Mouse (Mus musculus) right cerebral cortex, postnatal 10 days (tissue): ENCODE results near the gene Krtdap.
"Not testable (repeated sequence)": the region's sequence is repeated elsewhere in the genome, so short reads cannot be mapped to it uniquely, and the experiment has no call there.

Source experiments
- DNase-seq, 2 experiments: peaks; one replicate each; pipeline ENCODE4 v3.0.0; 2021; ENCODE audit warnings: low spot score in 2 of 2

The Krtdap gene

DNA sequence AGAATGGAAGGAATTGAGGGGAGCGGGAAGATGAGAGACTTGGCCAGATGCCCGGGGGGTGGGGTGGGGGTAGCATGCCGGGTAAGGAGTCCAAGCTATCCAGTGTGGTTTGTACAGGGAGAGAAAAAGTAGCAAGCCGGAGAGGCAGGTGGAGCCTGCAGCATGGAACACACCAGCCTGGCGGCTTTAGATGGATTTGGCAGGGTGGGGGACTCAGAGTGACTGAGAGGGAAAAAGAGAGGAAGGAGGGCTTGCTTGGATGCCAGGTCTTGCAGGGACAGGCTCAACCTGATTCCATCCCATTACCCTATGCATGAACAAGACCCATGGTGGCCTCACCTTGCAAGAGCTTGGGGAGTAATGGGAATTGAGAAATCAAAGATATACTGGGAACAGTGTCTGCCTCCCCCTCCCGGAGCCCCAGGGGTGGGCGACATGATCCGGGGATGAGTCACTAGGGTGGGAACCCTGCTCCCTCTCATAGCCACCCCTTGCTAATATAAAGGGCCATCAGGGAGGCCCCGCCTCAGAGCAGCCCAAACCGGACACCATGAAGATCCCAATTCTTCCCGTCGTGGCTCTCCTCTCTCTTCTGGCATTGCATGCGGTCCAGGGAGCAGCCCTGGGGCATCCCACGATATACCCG, at the start of gene Krtdap:
Gene Krtdap, plus strand, starts transcription at position 520 of the 646 bp plus-strand sequence.
- DNase-seq: no peak

DNA sequence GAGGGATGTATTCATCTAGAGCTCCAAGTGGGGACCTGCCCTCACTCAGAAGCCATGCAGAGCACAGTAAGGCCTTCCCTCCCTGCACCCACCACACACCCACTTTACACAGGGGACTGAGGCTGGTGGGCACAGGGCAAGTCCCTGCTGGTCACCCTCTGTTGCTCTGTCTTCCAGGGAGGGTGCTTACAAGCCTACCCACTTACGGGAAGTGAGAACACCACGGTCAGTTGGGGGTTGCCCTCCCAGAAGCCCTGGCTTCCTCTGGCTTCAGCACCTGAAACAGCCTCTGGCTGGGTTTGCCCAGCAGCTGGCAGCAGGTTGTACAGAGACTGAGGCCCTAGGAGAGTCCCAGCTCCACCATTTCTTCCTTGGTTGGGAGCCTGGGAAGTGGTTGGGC, 45.1 kb upstream of the Krtdap start:
- DNase-seq: not testable (repeated sequence)

DNA sequence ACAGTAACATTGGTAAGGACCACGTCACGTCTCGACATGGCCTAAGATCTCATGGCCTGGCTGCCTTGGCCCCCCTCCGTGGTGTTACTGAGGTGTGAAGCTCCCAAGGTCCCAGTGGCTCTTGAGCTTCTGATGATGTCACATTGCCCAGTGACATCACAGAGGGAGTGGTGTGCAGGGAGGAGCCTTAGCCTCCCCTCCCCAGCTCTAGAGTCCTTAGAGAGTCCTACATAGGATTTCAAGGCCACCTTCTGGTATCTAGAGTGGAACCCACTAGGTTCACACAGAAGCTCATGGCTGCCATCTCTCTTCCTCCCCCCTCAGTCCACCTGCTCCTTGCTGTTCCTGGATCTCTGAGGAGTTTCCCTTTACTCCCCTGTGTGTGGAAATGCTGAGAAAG, 44.1 kb upstream of the Krtdap start, which contains the start of gene Gapdhs:
Gene Gapdhs, minus strand, starts transcription at position 65 of the 400 bp plus-strand sequence.
- DNase-seq: not testable (repeated sequence)

DNA sequence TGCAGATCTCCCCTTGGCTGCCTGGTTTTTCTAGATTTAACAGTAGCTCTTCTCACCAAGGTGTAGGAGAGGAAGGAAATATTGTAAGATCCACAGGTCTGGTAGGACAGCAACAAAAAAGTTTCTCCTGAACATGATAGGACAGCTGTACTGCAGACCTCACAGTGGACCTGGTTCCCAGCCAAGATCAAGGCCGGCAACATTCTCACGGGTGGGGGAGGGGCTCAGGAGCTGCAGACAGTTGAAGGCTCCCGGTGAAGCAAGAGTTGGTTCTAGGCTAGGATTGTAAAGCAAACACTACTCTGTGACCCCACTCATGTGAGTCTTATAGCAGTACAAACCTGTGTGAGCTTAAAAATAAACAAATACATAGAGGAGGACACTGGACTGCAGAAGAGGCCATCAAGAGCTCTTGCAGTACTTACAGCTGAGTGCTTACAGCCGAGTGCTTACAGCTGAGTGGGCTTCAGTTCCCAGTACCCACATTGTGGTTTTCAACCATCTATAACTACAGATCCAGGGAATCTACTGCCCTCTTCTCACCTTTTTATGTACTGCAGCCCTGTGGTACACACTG, 43.6 kb upstream of the Krtdap start:
- DNase-seq: no peak

DNA sequence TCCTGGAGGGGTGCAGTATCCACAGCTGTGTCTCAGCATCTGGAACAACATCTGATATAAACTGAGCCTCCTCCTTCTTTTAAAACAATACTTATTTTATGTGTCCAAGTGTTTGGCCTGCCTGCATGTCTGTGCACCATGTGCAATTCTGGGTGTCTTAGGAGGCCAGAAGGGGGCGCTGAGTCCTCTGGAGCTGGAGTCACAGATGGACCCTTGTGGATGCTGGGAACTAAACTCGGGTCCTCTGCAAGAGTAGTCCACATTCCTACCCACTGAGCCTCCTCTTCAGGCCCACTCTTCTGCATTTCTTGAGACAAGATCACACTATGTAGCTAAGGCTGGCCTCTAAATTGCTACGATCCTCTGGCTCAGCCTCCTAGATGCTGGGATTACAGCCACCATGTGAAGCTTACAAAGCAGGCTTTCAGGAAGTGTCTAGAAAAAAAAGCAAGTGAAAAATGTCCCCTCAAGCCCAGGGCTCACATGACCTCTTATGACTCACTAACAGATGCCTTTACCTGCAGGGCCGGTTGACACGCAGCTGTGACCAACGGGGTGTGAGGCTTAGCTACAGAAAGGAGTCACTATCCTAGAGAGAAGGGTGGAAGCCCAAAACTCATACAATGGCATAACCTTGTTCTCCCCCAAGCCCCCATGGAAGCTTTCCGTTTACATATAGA, 40.0 kb upstream of the Krtdap start:
- DNase-seq: no peak

DNA sequence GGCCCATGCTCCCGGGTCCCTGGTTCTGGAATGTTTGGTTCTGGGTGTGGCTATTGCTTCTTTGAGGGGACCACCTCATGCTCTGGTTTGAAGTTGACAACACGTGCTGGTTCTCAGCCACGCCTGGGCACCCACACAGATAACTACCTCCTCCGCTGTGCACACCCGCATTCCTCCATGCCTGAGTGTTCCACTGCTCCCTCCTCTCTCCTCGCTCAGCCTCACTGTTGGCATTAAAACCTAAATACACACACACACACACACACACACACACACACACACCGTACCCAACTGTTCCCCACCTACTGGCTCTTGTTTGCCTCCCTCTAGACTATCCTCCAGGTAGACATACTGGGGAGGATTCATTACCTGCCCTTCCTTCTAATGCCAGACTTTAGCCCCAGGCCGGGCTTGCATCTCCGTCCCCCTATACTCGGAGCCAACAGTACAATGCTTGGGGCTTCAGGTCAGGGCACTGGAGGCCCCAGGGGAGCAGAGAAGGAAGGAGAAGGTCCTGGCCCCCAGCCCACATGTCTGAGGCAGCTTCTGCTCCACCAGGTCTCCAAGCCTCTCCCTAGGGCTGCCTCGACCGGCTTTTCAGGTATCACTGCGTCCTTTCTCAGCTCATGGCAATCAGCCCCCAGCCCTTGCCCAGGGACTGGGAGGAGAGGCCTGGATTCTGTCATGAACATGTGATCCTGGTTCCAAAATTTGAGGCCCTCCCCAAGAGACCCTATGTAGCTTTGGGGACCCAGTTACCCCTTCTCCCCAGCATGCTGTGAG, 37.7 kb upstream of the Krtdap start:
- DNase-seq: no peak

DNA sequence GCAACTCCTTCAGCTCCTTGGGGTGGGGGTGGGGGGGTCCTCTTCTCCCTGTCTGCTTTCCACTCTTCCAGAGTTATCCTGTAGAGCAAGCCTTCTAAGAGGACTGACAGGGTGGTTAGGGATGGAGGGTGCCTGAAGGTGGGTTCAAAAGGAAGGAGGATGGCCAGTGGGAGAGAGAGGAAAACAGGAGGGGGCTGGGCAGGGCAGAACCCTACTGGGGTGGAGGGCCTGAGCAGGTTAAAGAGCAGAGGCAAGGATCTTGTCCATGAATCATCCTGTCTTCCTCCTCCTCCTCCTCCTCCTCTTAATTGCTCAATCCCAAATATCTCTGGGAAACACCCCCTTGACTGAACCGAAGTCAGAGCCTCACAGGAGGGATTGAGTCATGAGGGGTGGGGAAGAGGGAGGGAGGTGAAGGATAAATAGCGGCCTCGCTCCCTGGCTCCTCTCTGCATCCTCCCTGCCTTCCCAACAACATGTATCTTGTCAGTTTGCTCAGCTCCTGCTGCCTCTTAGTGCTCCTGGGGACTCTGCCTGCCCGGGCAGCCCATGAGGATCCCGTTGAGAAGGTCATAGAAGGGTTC, 36.5 kb upstream of the Krtdap start, which contains the start of gene Sbsn:
Gene Sbsn, plus strand, starts transcription at position 386 of the 584 bp plus-strand sequence.
- DNase-seq: no peak

DNA sequence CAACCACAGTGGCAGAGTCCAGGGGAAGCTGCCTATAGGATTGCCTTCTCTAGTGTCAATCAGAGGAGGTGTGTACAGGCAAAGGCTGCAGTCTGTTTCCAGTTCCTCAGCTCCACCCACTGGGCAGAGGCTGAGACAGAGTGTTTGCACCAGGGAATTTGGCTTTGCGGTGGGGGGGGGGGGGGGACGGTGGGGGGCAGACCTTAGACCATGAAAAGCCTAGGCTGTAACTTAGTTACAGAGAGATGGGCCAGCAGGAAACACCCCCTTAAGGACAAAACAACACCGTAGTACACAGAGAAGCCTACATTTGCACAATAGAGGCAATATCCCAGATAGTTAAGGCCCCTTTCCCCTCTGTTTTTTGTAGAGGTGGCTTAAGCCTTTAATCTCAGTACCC, 30.7 kb upstream of the Krtdap start:
- no peak for DNase-seq

DNA sequence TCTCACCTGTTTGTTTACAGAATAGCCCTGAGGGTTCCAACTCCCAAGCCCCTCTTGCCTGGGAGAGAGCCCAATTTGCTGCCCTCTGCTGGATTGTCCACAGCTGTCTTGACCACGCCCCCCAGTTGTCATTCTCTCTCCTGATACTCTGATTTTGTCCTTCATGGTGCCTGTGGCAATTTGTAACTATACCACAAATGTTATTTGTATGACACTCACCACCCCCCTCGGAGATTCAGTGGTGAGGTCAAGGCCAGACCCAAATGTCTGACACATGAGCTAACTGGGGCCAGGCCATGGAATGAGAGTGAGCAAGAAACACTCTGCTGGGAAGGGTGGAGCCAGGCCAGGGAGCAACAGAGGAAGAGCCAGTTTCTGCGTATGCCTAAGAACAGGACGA, 28.8 kb upstream of the Krtdap start:
- DNase-seq: no peak

DNA sequence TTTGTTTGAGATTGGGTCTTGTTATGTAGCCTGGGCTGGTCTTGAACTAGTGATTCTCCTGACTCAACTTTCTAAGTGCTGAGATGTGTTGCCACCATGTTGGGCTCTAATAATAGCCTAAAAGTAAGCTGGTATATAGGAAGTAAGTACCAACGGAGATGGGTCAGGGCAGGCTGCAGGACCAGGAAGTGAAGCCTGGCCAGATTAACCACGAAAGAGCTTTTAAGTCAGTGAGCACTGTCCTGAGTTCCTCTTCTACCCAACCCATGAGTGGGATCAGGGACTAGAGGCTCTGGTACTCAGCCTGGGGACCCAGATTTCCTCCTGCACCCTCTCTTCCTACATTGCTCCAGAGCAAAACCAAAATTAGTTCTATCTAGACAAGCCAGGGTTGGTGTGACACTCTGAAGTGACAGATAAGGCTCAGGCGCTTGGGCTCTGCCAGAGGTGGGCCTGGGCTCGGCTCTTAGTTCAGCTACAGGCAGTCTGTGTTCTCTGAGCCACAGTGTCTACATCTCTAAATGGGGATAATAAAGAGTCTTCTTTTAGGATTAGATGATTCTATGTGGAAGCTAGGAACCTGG, 25.8 kb upstream of the Krtdap start:
- DNase-seq: no peak

DNA sequence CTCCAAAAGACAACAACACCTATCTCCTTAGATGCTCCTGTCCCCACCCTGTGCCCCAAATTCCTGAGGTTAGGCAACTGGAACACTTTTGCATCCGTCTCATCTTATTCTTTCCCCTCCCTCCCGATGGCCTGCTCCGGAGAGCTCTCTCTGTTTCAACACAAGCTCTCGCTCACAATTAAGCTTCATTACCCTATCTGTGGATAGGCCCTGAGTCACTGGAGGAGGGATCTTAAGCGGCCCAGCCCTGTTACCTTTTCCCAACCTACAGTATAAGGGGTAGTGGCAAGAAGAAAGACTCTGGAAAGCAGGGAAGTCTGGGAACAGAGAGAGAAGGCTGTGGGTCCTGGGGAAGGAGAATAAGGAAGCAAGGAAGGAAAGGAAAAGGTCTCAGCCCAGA, 24.2 kb upstream of the Krtdap start, which contains the start of gene Dmkn:
Gene Dmkn, plus strand, starts transcription at position 301 of the 400 bp plus-strand sequence.
- no peak for DNase-seq

DNA sequence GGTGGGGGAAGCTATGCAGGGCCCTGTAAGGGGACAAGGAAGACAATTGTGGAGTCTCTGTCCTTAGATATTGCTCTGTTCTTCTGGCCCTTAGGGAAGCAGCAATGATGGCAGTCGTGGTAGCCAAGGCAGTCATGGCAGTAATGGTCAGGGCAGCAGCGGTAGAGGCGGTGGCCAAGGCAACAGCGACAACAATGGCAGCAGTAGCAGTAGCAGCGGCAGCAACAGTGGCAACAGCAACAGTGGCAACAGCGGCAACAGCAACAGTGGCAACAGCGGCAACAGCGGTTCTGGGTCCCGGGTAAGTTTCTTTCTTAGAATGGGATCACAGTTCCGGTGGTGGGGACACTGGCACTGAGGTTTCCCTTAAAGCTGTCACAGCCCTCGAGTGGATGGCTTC, 22.5 kb upstream of the Krtdap start:
- DNase-seq: no peak

DNA sequence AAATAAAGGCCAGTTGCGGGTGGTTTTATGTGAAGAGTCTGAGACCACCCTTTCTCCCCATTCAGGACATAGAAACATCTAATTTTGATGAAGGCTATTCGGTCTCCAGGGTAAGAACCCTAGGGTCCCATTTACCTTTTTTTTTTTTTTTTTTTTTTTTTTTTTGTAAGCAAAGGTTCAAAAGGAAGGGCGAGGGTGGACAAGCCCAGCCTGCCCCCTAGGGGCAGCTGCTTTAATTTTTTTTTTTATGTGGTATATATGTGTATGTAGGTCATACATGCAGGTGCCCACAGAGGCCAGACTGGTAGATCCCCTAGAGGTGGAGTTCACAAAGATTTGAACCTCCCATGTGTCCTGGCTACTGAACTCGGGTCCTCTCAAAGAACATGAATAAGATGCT, 21.3 kb upstream of the Krtdap start:
- DNase-seq: no peak

DNA sequence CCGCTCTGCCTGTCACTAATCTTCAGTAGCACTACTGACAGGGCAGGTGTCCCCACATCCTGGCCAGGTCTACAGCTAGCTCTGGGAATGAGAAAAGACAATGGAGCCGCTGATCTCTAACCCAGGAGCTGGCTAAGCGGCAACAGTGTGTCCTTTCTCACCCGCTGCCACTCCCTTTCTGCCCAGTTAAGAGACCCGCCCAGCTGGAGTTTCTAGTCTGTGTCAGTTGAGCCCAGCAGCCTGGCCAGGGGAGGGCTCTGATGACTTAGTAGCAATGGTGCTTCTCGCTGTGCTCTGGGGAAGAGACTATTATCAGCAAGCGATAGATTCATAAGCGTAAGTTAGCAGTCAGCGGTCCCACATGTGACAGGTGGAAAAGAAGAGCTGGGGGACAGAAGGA, 18.5 kb upstream of the Krtdap start:
- DNase-seq: no peak

DNA sequence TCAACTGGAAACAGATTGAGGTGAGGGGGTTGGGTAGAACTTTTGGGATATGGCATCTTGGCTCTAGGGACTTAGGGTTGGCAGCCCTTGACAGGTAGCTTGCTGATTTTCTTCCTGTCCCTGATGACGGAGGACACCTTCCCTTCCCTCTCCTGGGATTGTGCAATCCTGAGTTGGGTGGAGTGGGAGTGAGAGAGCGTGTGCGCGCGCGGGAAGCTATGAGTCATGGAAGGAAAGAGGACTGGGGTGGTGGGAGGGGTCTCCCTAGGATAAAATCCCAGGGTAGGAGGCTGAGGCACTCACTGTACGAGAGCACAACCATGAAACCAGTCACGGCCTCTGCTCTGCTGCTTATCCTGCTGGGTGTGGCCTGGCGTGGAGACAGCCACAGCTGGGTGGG, 11.6 kb upstream of the Krtdap start:
- no peak for DNase-seq

DNA sequence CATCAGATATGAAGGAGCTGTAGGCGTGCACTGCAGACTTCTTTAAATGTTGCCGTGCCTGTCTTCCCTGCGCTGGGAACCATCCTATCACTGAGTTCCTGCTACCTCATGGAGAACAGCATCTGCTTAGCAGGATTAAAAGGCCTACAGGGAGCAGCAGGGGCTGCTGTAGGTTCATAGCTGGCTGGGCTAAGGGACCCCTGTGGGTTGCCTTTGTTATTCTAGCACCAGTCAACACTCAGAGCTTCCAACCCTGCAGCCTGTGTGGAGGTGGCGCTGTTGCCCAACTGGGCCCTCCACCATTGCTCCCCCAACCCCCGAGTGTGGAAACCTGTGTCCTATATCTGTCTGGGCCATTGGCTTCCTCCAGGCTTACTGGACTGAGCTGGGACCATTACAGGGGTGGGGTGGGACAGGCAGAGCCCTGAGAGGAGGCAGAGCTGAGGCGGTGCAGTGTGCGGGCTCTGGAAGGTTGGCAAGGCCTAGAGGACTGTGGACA, 10.6 kb upstream of the Krtdap start:
- no peak for DNase-seq

DNA sequence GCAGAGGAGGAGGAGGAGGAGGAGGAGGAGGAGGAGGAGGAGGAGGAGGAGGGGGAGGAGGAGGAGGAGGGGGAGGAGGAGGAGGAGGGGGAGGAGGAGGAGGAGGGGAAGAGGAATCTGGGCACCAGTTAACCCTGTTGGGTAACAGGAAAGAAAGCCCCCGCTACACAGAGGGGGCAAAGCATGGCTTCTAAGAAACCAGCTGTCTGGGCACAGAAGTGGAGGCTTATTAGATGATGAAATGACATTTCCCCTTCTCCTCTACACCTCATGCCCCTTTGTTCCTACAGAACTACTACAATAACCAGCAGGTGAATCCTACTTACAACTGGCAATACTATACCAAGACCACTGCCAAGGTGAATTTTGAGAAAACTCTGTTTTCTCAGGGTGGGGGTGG, 9.8 kb upstream of the Krtdap start:
- no peak for DNase-seq

DNA sequence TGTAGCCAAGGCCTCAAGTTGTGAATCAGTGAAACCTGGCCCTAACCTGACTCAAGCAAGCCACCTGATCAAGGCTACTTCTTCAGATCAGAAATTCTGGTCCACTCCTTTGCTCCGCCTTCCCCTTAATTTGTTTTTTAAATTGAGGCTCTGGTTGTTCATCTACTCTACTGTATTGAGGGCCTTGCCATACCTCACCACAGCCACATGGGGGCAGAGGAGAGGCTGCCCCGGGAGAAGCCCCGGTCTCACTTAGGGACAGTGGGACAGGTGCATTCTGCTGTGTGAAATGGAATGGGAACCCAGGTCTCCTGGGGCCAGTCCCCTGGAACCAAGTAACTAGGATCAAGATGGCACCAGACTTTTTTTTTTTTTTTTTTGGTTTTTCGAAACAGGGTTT, 5.9 kb upstream of the Krtdap start:
- DNase-seq: no peak

DNA sequence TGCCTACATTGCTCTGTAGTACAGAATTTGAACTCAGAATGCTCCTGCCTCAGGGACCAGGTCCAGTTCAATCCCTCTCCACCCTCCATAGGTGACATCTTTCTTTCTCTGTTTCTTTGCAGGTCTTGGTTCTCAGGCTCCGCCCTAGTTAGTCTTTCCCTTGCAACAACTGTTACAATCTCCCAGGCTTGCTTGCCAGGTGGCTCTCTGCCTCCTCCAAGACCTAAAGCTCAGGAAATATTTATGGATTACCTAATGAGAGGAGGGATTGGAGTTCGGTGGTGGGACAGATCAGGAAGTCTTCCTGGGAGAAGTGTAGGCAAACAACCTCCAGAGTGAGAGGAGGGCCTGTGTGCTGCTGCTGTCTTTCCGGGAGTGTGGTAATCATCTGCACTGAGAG, 5.0 kb upstream of the Krtdap start:
- DNase-seq: no peak

DNA sequence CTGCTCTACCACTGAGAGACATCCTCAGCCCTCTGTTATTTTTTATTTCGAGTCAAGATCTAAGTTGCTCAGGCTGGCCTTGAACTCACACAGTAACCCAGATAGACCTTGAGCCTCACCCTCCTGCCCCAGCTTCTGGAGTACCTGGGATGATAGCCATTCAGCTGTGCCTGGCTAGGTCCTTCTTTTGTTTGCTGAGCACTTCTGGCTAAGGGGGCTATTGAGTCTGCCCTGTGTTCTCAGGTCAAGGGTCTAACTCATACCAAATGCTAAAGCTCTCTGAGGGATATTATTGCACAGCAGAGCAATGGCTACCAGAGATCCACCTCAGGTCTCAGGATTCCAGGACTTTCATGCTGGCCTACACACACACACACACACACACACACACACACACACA, 2.5 kb upstream of the Krtdap start:
- no peak for DNase-seq
